Mouse (Mus musculus) cerebellum, postnatal 25 days (tissue): ENCODE data around the gene Mrc1.
"Not testable (repeated sequence)": the region's sequence is repeated elsewhere in the genome, so short reads cannot be mapped to it uniquely, and the experiment has no call there.

Source experiments
- DNase-seq, 2 experiments: peaks; one replicate each; pipeline ENCODE4 v3.0.0; 2021; ENCODE audit warnings: mixed read lengths in 2 of 2

Mrc1 gene

GRCm38 (mm10) chr2:14229149-14229548 lies at the start of gene Mrc1:
Mrc1 (plus strand) TSS chr2:14229392.
- no peak for DNase-seq

GRCm38 (mm10) chr2:14184375-14184774 lies 44.8 kb upstream of the Mrc1 start:
- no peak for DNase-seq

- no peak for DNase-seq
Observed at GRCm38 (mm10) chr2:14190684-14191083, 38.5 kb upstream of the Mrc1 start.

DNA sequence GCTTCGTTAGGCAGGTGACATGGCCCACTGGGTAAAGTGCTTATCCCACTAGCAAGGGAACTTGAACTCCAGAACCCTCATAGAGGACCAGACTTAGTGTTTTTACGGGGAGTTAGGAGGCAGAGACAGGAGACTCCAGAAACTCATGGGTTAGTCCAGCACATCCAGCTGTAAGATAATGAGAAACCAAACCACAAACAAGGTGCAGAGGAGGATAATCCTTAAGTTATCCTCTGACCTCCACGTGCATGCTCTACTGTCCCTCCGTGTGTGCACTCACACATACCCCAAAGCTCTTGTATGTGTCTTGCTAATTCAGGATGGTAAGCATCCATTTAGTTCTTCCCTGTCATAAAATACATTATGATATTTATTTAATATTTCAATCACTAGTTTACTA lies 37.6 kb upstream of the Mrc1 start:
- no peak for DNase-seq

DNA sequence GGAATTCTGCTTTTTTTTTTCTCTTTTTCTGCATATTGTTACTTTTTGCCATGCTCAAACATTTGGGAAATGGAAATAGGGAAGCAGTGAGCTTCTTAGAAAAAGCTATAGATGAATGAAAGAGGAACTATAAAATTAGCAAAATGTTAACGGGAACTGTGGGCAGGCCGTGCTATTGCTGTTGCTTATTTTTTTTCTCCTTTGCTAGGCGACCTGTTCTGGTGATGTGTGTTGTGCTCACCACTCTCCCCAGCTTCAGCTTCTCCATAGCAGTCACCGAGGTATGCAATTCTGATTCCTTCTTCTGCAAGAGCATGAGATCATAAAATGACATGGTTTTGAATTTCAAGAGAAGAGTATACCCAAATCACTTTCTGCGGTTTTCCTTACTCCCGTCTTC lies 37.1 kb upstream of the Mrc1 start:
- DNase-seq = no peak

GRCm38 (mm10) chr2:14198325-14198903 lies 30.8 kb upstream of the Mrc1 start:
- DNase-seq = not testable (repeated sequence)

DNA sequence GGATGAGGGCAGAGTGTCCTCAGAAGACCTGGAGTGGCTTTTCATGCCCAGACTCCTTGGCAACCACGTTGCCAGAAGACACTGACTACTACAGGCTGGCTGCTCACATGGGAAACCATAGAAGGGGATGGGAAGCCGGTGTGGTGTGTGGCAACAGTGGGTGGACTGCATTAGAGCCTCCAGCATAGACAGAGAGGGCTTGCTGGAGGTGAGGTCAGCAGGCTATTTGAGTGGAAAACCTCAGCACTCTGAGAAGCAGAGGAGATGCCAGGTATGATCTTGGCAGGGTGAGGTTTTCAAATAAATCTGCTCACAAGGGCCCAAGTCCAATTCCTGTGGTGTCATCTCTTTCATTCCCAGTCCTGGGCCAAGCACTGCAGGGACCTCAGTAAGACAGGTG lies 29.6 kb upstream of the Mrc1 start:
- peak; percentile 74 to 78 for DNase-seq

DNA sequence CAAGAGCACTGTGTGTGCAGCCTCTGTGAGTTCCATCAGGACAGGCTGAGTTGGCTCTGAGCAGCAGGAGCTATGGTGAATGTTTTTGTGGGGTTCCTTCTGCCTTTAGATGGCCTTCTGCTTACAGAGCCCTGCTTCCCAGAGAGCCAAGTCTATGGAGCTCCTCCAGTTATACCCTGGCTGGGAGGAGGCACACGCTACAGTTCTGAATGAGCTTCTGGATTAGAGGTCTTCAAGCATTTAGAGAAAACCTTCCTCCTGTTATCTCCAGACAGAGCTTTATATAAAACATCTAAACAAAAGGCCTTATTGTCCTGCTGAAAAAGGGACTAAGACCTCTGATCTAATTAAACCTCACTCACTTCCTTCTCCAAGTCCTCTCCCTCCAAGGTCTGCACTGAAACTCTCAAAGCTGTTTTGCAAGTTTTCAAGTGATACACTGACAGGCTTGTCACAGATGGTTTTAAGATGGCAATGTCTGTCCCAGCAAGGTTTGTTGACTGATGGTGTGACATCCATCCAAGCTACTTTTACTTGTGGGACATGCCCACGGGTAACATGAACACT lies 28.2 kb upstream of the Mrc1 start:
- not testable (repeated sequence) for DNase-seq

DNA sequence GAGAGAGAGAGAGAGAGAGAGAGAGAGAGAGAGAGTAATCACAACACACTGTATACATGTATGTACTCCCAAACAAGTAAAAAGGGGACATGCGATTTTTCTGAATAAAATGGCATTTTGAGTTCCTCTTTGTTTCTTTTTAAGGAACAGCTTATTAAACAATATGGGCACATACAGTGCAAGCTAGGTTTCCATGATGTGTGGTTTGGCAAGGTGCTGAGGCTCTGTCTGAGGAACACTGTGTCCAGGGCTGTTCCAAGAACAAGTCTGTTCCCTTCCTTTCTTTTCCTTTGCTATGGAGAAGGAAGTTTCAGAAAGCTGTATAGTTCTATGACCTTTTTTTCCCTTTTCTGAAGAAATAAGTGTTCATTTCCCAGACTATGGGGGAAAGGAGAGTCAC lies 24.9 kb upstream of the Mrc1 start:
- DNase-seq = no peak

DNA sequence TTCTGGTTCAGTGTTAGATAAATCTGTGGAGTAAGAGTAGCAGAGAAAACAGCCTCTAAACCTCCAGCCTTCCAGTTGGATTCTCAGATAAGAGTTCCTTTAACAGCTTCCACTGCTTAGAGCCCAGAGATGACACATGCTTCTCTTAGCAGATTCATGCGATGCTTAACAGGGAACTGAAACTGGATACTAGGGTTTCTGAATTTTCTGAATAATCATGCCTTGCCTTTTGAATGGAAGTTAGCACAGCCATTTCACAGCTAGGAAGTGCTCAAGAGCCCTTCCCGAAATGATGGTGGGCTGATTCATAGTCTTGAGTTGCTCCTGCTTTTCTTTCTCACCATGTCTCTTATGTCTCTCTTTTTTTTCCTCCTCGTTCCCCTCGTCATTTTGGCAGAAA lies 22.4 kb upstream of the Mrc1 start:
- no peak for DNase-seq

DNA sequence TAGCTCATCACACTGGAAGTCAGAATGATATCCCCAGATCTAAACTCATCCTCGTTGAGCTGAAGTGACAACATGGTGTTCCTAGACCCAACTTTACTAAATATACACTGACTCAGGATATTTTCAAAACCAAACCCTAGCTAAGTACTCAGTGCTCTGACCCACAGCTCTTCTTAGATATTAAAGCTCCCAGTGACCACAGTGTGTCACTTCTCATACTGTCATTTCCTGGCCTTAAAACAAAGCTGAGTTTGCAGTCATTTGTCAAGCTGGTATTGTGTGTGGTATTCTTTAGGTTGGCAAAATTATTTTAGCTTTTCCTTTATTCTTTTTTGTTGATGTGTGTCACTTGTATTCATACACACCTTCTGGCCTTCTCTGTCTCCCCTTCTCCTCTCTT lies 18.5 kb upstream of the Mrc1 start:
- no peak for DNase-seq

- no peak for DNase-seq
Observed at GRCm38 (mm10) chr2:14211606-14212005, 17.6 kb upstream of the Mrc1 start.

GRCm38 (mm10) chr2:14214764-14215163 lies 14.4 kb upstream of the Mrc1 start:
- no peak for DNase-seq

DNA sequence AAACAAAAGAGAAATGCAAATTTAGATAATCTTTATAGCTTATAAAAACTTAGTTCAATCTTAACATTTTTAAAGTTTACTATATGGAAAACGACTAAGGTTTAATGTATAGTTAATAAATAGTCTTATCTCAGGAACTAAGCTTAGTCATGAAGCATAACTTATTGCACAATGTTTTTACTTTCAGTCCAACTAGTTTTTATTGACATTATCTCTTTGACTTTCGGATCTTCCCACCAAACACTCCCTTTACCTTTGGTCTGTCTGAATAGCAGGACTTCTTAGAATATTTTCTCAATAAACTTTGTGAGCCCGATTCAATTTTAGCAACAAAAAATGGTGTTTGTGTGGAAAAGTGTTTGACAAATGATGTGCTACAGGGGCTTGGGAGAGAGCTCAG lies 12.5 kb upstream of the Mrc1 start:
- no peak for DNase-seq

GRCm38 (mm10) chr2:14218126-14218525 lies 11.1 kb upstream of the Mrc1 start:
- no peak for DNase-seq

DNA sequence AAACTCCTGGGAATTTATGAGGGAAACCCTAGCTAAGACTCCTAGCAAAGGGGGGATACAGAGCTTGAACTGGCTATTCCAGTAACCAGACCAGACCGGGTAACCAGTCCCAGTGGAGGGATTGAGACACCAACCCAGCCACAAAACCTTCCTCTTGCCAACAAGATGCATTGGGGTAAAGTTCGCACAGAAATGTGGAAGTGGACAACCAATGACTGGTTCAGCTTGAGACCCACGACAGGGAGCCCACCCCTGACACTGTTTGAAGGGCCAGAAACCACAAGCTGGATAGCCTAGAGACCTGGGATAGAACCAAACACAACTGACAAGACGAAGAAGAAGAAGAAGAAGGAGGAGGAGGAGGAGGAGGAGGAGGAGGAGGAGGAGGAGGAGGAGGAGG lies 4.8 kb upstream of the Mrc1 start:
- DNase-seq = no peak

DNA sequence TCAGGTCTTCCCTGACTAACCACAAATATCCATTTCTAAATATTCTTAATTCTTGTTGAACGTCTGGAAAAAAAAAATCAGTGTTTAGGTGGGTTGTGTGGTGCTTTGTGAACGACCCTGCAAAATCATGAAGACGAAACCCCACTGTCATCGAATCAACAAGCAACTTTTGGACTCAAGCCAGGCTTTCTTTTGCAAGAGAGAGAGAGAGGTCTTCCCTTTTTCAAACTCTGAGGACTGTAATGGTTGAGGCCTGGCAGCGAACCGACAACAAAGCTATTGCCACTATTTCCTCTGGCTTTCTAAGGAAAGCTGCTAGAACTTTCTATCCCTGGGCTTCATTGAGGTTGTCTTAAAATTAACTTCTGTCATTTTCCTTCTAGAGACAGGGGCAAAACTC lies 697 bp upstream of the Mrc1 start:
- DNase-seq = no peak

DNA sequence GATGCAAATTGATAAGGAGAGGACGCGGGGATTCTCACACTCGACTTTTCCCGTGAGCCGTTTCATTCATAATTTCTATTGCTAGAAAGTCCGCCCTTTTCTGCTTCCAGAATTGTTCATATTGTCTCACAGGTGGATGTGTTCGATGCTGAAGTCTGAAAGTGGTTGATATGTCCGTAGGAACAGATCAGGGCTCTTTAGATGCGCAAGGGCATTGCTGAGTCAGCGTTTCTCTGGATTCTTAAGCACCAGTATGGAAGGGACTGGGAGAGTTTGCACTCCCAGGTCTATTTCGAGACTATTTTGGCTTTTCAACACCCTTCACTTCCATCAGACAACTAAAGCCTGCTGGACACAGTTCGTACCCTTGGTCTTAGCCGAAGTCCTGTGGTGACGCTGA lies 787 bp downstream of the Mrc1 start:
- no peak for DNase-seq

GRCm38 (mm10) chr2:14232897-14233296 lies 3.7 kb downstream of the Mrc1 start:
- DNase-seq = no peak

GRCm38 (mm10) chr2:14233983-14234382 lies 4.8 kb downstream of the Mrc1 start:
- DNase-seq = no peak

DNA sequence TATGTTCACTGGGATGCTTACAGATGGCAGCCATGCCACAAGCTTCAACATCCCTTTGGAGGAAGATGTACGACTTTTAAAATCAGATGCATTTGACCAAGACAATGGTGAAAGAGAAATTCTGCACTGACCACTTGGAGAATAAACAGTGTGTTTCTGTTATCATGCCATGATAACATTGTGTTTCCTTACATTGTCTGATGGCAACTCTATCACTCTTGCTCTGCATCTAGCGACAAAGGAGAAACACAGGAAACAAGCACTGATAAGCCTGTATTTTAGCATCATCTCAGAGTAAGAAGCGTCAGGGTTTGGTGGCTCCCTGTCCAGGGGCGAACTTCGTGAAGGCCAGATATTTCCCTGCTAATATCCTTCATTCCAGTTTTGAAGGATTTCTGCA lies 6.1 kb downstream of the Mrc1 start:
- DNase-seq = no peak

GRCm38 (mm10) chr2:14236920-14237319 lies 7.7 kb downstream of the Mrc1 start:
- no peak for DNase-seq

GRCm38 (mm10) chr2:14237723-14238122 lies 8.5 kb downstream of the Mrc1 start:
- DNase-seq = no peak

- no peak for DNase-seq
Observed at GRCm38 (mm10) chr2:14239151-14239550, 10.0 kb downstream of the Mrc1 start.

GRCm38 (mm10) chr2:14244157-14244556 lies 15.0 kb downstream of the Mrc1 start:
- no peak for DNase-seq
